Mouse (Mus musculus) olfactory bulb, adult 2 months (tissue): ENCODE measurements at regions not wholly inside any gene's neighbourhood (a gene's known extent, or its start where the extent isn't known, plus 50 kb on each side); places are given as distances from the start of the nearest gene placed in this dataset.

ENCODE experiments used
- H3K27ac ChIP-seq: fragments of 200-500 bp; 2 replicates; pipeline ENCODE4 v1.5.1; 2012; ENCODE audit warnings: low read depth, low read length; ENCODE audit not compliant: insufficient read depth
- H3K4me1 ChIP-seq: fragments of 200-500 bp; 2 replicates; pipeline ENCODE4 v1.6.1; 2012; ENCODE audit warnings: low read length; ENCODE audit not compliant: control insufficient read depth, insufficient read depth
- H3K4me3 ChIP-seq: fragments of 200-500 bp; 2 replicates; pipeline ENCODE4 v1.5.1; 2012; ENCODE audit warnings: mild to moderate bottlenecking, low read depth, low read length, moderate library complexity; ENCODE audit not compliant: insufficient read depth
- CTCF ChIP-seq: fragments of 200-500 bp; IDR thresholded peaks from 2 replicates; pipeline ENCODE4 v1.5.1; 2012; ENCODE audit warnings: low read depth, mild to moderate bottlenecking, low read length, moderate library complexity; ENCODE audit not compliant: insufficient read depth
- POLR2A ChIP-seq: fragments of 200-500 bp; IDR thresholded peaks from 2 replicates; pipeline ENCODE4 v1.6.1; 2012; ENCODE audit warnings: mild to moderate bottlenecking, low read depth, low read length, moderate library complexity; ENCODE audit not compliant: insufficient read depth
- WGBS: fragments of 180-500 bp; shearing (Covaris S2); methylation state at CpG from one replicate; pipeline ENCODE4 v1.1.7; 2018; 5-methylcytosine and 5-hydroxymethylcytosine counted together

GRCm38 (mm10) chr8:126176305-126176704 lies 122.1 kb upstream of the Slc35f3 start:
- H3K4me3 ChIP-seq = no peak overlapping the region
- no peak for TF ChIP-seq CTCF
- TF ChIP-seq POLR2A = no peak
- peaks cover 15% of the 10 kb centered on the region for H3K4me1 ChIP-seq
- H3K27ac ChIP-seq = no peak overlapping the region
- WGBS = 73% methylated on average over 7 of the region's 7 CpGs

DNA sequence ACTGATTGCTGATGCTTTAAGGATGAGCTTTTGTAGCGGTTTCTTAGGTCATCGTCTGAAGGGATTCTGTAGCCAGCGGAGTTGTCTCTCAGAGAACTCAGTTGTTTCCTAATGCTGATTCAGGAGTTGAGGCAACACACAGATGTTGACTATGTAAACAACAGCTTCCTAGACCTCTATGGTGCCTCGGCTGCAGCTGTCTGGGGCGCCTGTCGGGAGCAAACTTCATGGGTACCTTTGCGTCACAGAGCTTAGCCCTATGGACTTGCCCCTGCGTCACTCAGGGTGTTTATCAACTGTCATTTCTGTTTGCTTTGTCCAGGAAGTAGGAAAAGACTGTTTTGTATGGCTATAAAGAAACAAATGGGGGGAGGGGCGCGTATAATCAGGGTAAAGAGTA lies 120.5 kb upstream of the Slc35f3 start:
- H3K4me1 ChIP-seq = peaks cover 15% of the 10 kb centered on the region
- no peak overlapping the region for H3K27ac ChIP-seq
- H3K4me3 ChIP-seq = no peak overlapping the region
- TF ChIP-seq CTCF (no peak), POLR2A (no peak)
- 91% methylated on average over 10 of the region's 10 CpGs for WGBS

- 31% methylated on average over 5 of the region's 5 CpGs for WGBS
- Histone ChIP-seq H3K27ac (no peak overlapping the region), H3K4me1 (0 out of 2 replicates have a peak, but pooled peaks cover 3% of the 10 kb centered on the region), H3K4me3 (no peak overlapping the region)
- TF ChIP-seq POLR2A = no peak
- no peak for TF ChIP-seq CTCF
Measured at GRCm38 (mm10) chr8:126188741-126189285, 109.5 kb upstream of the Slc35f3 start.

DNA sequence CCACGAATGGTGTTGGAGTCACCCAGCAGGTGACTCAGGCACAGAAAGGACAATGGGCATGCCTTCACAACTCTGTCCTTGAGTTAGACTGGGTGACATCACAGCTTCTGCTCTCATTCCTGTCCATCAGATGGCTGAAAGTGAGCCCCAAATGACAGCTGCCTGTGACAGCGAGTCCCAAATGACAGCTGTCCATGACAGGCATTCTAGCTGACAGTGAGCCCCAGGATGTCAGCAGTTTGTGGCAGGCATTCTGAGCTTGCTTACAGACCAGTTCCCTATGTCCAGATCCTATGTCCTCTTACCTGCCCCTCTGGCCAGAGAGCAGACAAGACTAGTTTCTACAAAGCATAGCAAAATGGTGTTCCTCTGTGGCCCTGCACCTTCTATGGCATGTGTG lies 102.7 kb upstream of the Slc35f3 start:
- 84% methylated on average over 2 of the region's 2 CpGs for WGBS

DNA sequence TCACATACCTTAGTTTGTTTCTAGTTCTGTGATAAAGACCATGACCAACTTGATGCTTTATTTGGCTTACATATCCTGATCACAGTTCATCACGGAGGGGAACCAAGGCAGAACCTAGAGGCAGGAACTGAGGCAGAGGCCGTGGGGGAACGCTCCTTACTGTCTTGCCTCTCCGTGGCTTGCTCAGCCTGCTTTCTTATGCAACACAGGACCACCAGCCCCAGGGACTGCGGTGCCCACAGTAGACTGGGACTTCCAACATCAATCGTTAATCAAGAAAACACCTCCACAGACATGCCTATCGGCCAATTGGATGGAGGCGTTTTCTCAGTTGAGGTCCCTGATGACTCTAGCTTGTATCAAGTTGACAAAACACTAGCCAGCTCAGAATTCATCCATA lies 87.8 kb upstream of the Slc35f3 start:
- Histone ChIP-seq H3K4me3 (no peak overlapping the region), H3K4me1 (peaks cover 10% of the 10 kb centered on the region), H3K27ac (no peak overlapping the region)
- 92% methylated on average over 8 of the region's 8 CpGs for WGBS
- TF ChIP-seq POLR2A (no peak), CTCF (no peak)

More for the DNA sequence above, 102.7 kb upstream of the Slc35f3 start:
- TF ChIP-seq POLR2A (no peak), CTCF (no peak)
- Histone ChIP-seq H3K4me1 (no peaks in the 10 kb centered on the region), H3K4me3 (no peak overlapping the region), H3K27ac (no peak overlapping the region)

DNA sequence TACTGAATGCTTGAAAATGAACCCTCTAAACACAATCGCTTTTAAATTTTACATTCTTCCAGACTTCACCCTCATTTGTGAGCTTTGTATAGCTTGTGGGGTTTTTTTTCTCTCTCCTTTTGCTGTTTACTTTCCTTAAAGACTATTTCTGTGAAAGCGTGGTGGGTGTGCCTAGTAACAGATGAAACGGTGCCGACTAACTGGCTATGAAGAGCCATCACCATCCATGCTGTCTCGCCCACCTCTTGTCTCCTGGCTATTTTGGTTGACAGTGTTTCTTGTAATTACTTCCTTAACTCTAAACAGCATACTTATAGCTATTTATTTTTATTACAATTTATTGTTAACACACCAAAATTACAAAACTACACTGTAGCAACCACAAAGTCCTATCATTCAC lies 85.6 kb upstream of the Slc35f3 start:
- TF ChIP-seq CTCF (no peak), POLR2A (no peak)
- H3K27ac ChIP-seq = no peak overlapping the region
- no peak overlapping the region for H3K4me3 ChIP-seq
- WGBS = 36% methylated on average over 5 of the region's 5 CpGs
- peaks cover 10% of the 10 kb centered on the region for H3K4me1 ChIP-seq

GRCm38 (mm10) chr8:126214571-126214970 lies 83.8 kb upstream of the Slc35f3 start:
- no peak for TF ChIP-seq POLR2A
- TF ChIP-seq CTCF = no peak
- Histone ChIP-seq H3K4me1 (peaks cover 7% of the 10 kb centered on the region; the same call in 1 of the 2 replicates), H3K27ac (no peak overlapping the region), H3K4me3 (no peak overlapping the region)
- 49% methylated on average over 1 of the region's 1 CpGs for WGBS

- WGBS = 88% methylated on average over 5 of the region's 5 CpGs
- TF ChIP-seq POLR2A (no peak), CTCF (no peak)
- H3K27ac ChIP-seq = no peak overlapping the region
- no peak overlapping the region for H3K4me3 ChIP-seq
- H3K4me1 ChIP-seq = peaks cover 4% of the 10 kb centered on the region; the same call in 1 of the 2 replicates
Measured at GRCm38 (mm10) chr8:126216391-126216790, 82.0 kb upstream of the Slc35f3 start.

DNA sequence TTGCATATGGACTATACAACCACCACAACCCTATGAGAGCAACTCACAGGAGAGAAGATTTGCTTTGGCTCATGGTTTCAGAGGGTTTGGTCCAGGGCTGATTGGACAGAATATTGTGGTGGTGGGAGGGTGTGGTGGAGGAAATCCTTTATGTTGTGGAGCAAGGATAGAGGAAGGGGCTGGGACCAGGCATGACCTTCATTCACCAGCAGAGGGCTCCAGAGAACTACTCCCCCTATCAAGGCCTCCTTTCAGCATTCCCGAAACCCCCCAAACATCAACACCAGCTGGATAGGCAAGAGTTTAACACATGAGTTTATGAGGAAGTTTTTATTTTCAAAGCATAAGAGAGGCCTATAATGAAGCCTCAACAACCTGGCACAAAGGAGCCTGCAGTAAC lies 76.7 kb upstream of the Slc35f3 start:
- Histone ChIP-seq H3K27ac (no peak overlapping the region), H3K4me1 (peaks cover 6% of the 10 kb centered on the region), H3K4me3 (no peak overlapping the region)
- 62% methylated on average over 1 of the region's 1 CpGs for WGBS
- no peak for TF ChIP-seq CTCF
- no peak for TF ChIP-seq POLR2A

DNA sequence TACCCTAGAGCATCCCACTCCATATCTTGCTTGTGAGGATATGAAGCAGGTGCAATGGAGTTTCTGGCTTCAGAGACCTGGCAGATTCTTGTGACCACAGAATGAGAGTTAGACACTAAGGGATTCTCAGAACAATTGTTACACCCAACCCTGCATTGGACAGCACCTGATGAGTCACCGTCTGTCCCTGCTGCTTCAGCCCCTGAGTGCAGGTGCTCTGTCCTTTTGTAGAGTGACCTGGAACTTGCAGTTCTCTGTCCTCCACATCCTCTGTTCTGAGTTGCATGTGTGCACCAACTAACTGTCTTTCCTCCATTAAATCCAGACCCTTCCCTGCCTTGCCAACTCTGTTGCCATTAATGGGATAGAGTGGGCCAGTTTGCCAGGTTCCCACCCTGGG lies 66.6 kb upstream of the Slc35f3 start:
- Histone ChIP-seq H3K27ac (no peak overlapping the region), H3K4me3 (no peak overlapping the region), H3K4me1 (no peaks in the 10 kb centered on the region; the same call in 1 of the 2 replicates)
- WGBS = 96% methylated on average over 1 of the region's 1 CpGs
- no peak for TF ChIP-seq CTCF
- no peak for TF ChIP-seq POLR2A
